Mouse (Mus musculus) liver, embryonic 16.5 days (tissue): ENCODE results near the gene Zfp90. TPM values are rescaled to one million over a fixed set of nuclear protein-coding genes. Genes with fewer than 3 reads are reported as not detected.
"Not testable (repeated sequence)": the region's sequence is repeated elsewhere in the genome, so short reads cannot be mapped to it uniquely, and the experiment has no call there.

Experiments
- ATAC-seq: fragments of 200-750 bp; cut with Nextera tagmentation; 2 replicates; pipeline ENCODE4 v1.8.0; 2017; ENCODE audit warnings: low read depth, mild to moderate bottlenecking, moderate number of reproducible peaks, moderate library complexity
- H3K27ac ChIP-seq: fragments of 300-500 bp; sonication (generic); 2 replicates; pipeline ENCODE4 v1.5.1; 2014; ENCODE audit warnings: mild to moderate bottlenecking, low read length
- H3K27me3 ChIP-seq: fragments of 300-500 bp; sonication (generic); 2 replicates; pipeline ENCODE4 v1.6.1; 2014; ENCODE audit warnings: low read depth, low read length, mixed read lengths; ENCODE audit not compliant: control insufficient read depth, insufficient read depth
- H3K36me3 ChIP-seq: fragments of 300-500 bp; sonication (generic); 2 replicates; pipeline ENCODE4 v1.6.1; 2014; ENCODE audit warnings: mild to moderate bottlenecking; ENCODE audit not compliant: control insufficient read depth, insufficient read depth
- H3K4me1 ChIP-seq: fragments of 300-500 bp; sonication (generic); 2 replicates; pipeline ENCODE4 v1.6.1; 2014; ENCODE audit warnings: low read depth, low read length, mixed read lengths; ENCODE audit not compliant: control insufficient read depth
- H3K4me2 ChIP-seq: fragments of 300-500 bp; sonication (generic); 2 replicates; pipeline ENCODE4 v1.6.1; 2014; ENCODE audit warnings: low read depth, low read length, mixed read lengths
- H3K4me3 ChIP-seq: fragments of 300-500 bp; sonication (generic); 2 replicates; pipeline ENCODE4 v1.5.1; 2014; ENCODE audit warnings: low read depth, mild to moderate bottlenecking, low read length
- H3K9ac ChIP-seq: fragments of 300-500 bp; sonication (generic); 2 replicates; pipeline ENCODE4 v1.6.1; 2014; ENCODE audit warnings: low read depth, low read length
- H3K9me3 ChIP-seq: fragments of 300-500 bp; sonication (generic); replicated peaks from 2 replicates; pipeline ENCODE4 v1.6.1; 2016; ENCODE audit warnings: low read length; ENCODE audit not compliant: control insufficient read depth
- WGBS: fragments of 180-500 bp; shearing (Covaris S2); extraction: QIAGEN DNeasy Blood & Tissue Kit; methylation state at CpG from one replicate; pipeline ENCODE4 v1.1.7; 2014; ENCODE audit not compliant: insufficient replicate concordance; 5-methylcytosine and 5-hydroxymethylcytosine counted together
- polyA plus RNA-seq: library from polyadenylated mRNA; unstranded; fragments of >200 nt; fragmentation: Nextera tagmentation; extraction: Ambion mirVana; gene quantifications from 2 replicates; pipeline ENCODE4 v1.2.1, GENCODE M21; 2015

Gene Zfp90
- polyA plus RNA-seq, 1 experiment from 2014 or later = 2.8 TPM

DNA sequence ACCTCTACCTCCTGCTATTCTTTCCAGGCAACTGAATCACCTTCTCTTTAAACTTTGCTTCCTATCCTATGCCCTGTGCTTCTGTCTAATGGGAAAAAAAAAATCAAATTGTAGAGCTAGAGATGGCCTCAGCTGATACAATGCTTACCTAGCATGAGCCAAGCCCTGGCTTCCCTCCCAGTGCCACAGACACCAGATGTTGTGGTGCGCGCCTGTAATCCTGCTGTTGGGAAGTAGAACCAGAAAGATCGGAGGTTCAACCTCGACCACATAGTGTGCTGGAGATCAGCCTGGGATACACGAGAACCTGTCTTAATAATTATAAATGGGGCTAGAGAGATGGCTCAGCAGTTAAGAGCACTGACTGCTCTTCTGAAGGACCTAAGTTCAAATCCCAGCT lies 2.6 kb downstream of the Zfp90 start:
- no peaks in the 10 kb centered on the region; the same call in 1 of the 2 replicates for H3K4me1 ChIP-seq
- H3K4me3 ChIP-seq = no peak overlapping the region
- H3K9ac ChIP-seq = no peak overlapping the region
- H3K27ac ChIP-seq = no peak overlapping the region
- peaks cover 18% of the 10 kb centered on the region for H3K36me3 ChIP-seq
- H3K9me3 ChIP-seq = no peaks in the 10 kb centered on the region
- H3K27me3 ChIP-seq = no peaks in the 10 kb centered on the region
- H3K4me2 ChIP-seq = no peak overlapping the region
- ATAC-seq = no peak
- 74% methylated on average over 5 of the region's 5 CpGs for WGBS

DNA sequence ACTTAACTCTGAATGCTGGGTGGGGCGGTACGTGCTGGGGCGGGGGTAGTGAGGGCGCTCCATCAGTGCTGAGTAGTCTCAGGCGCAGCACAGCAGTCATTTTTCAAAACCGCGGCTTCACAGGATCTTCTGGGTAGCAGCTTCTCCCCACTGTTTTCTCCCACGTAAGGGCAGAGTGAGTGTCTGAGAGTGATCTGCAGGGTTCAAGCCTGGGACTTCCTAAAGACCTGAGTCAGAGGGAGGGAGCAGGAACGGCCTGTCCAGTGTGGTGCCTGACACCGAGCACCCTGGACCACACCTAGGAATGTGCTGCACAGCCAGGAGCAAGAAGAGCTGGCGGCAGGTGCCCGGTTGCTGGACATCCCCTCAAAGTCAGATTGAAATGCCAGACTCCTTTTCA lies 16.0 kb downstream of the Zfp90 start:
- no peak overlapping the region for H3K4me2 ChIP-seq
- WGBS = 24% methylated on average over 12 of the region's 12 CpGs
- 0 out of 2 replicates have a peak, but pooled peaks cover under 1% of the 10 kb centered on the region for H3K9me3 ChIP-seq
- H3K9ac ChIP-seq = no peak overlapping the region
- no peak overlapping the region for H3K4me3 ChIP-seq
- peaks cover 4% of the 10 kb centered on the region for H3K27me3 ChIP-seq
- no peaks in the 10 kb centered on the region for H3K36me3 ChIP-seq
- no peak for ATAC-seq
- H3K27ac ChIP-seq = no peak overlapping the region
- H3K4me1 ChIP-seq = no peaks in the 10 kb centered on the region

DNA sequence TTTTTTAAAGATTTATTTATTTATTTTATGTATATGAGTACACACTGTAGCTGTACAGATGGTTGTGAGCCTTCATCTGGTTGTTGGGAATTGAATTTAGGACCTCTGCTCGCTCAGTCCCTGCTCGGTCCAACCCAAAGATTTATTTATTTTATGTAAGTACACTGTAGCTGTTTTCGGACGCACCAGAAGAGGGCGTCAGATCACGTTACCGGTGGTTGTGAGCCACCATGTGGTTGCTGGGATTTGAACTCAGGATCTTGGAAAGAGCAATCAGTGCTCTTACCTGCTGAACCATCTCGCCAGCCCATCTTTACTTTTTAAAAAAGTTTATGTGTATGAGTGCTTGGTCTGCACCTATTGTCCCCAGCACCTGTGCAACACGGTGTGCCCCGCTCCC lies 16.8 kb downstream of the Zfp90 start:
- H3K9me3 ChIP-seq, ATAC-seq, H3K27me3 ChIP-seq, H3K9ac ChIP-seq, H3K4me3 ChIP-seq, H3K36me3 ChIP-seq, H3K4me2 ChIP-seq, H3K27ac ChIP-seq, H3K4me1 ChIP-seq: not testable (repeated sequence)
- WGBS = 54% methylated on average over 10 of the region's 10 CpGs

DNA sequence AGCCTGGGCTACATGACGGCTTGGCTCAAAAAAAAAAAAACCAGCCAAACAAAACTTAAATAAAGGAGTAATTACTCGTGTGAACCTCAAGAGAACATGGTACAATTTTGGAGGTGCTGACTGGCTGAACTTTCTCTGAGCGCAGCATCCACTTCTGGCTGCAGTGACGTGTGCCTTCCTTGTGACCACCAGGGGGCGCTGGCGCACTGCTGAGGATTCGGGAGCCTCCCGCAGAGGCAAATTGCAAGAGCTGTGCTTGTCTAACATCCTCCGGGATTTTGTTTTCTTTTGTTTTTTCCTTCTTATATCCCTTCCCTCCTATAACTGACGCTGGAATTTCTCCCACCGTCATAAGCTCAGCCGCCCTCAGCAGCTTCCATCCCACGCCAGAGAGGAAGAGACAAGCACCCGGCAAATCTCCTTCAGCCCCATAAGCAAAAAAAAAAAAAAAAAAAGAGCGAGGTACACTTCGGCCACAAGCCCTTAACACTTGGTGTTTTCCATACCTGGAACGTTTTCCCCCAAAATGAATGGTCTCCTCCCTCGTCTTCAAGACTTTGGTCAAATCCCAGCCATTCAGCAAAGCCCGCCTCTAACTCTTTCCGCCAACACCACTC lies 17.9 kb downstream of the Zfp90 start:
- Histone ChIP-seq H3K9me3 (no peaks in the 10 kb centered on the region), H3K4me3 (no peak overlapping the region), H3K27me3 (peaks cover 4% of the 10 kb centered on the region), H3K27ac (no peak overlapping the region), H3K4me1 (no peaks in the 10 kb centered on the region), H3K36me3 (no peaks in the 10 kb centered on the region), H3K4me2 (no peak overlapping the region), H3K9ac (no peak overlapping the region)
- 10% methylated on average over 20 of the region's 20 CpGs for WGBS
- ATAC-seq = no peak

DNA sequence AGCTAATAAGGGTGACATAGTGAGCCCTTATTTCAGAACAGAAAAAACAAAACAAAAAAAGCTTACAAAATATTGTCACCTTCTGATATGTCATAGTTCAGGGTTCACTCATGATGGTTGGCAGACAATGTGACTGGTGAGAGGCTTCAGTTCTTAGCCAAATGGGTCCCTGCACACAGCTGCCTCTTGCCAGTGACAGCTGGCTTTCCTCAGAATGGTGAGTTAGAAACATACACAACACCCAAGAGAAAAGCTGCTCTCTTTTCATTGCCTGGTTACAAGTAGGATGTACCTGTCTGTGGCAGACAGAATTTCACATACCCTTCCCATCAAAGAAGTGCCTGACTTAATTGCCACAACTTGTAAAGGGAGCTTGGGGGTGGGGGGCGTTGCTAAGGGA lies 18.5 kb downstream of the Zfp90 start:
- 22% methylated on average over 1 of the region's 1 CpGs for WGBS
- no peak overlapping the region for H3K9ac ChIP-seq
- peaks cover 4% of the 10 kb centered on the region for H3K27me3 ChIP-seq
- no peaks in the 10 kb centered on the region for H3K9me3 ChIP-seq
- ATAC-seq = no peak
- no peak overlapping the region for H3K4me3 ChIP-seq
- no peaks in the 10 kb centered on the region for H3K4me1 ChIP-seq
- no peak overlapping the region for H3K4me2 ChIP-seq
- H3K36me3 ChIP-seq = no peaks in the 10 kb centered on the region
- no peak overlapping the region for H3K27ac ChIP-seq

DNA sequence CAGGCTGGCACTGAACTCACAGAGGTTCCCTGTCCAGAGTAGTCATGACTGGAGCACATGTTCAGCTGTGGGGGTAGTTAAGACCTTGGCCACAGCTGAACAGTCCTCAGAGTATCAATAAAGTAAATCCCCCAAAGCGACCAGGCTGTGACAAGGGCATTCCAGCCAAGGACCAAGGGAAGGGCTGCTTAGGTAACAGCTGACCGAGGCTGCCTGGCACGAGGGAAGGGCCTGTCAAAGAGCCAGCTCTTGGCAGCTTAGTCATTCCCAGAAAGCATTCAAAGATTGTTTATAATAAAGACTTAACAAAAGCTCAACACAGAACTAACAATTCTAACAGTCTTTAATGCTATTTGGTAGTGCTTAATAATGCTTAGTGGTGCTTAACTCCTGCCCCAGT lies 22.7 kb downstream of the Zfp90 start:
- H3K4me2 ChIP-seq = no peak overlapping the region
- no peak overlapping the region for H3K9ac ChIP-seq
- no peak overlapping the region for H3K27ac ChIP-seq
- ATAC-seq = no peak
- H3K4me1 ChIP-seq = no peaks in the 10 kb centered on the region
- 71% methylated on average over 3 of the region's 3 CpGs for WGBS
- no peaks in the 10 kb centered on the region for H3K36me3 ChIP-seq
- H3K27me3 ChIP-seq = no peaks in the 10 kb centered on the region; the same call in 1 of the 2 replicates
- no peaks in the 10 kb centered on the region for H3K9me3 ChIP-seq
- H3K4me3 ChIP-seq = no peak overlapping the region

DNA sequence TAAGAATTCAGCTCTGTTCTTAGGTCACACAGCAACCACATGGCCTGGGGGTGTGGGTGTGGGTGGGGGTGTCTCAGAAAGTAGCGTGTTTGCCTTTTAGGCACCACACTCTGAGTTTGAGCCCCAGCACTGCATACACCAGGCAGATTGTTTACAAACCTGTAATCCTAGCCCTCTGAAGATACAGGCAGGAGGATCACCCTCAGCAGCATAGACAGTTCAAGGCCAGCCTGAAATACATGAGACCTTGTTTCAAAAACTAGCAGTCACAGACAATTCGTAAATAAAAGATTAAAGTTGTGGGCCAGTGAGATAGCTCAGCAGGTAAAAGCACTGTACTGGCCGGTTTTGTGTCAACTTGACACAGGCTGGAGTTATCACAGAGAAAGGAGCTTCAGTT lies 25.0 kb downstream of the Zfp90 start:
- Histone ChIP-seq H3K4me3 (no peak overlapping the region), H3K27ac (no peak overlapping the region)
- WGBS = 65% methylated on average over 3 of the region's 3 CpGs

DNA sequence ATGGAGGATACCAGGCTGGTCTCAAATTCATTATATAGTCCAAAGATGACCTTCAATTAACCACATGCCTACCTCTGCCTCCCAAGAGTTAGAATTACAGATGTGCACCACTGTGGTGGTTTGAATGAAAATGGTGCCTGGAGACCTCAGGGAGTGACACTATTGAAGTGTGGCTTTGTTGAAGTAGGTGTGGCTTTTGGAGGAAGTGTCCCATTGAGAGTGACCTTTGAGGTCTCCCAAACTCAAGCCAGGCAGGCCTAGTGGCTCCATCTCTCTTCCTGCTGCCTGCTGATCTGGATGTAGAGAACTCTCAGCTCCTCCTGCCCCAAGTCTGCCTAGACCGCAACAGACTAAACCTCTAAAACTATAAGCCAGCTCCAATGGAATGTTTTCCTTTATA lies 27.6 kb downstream of the Zfp90 start:
- ATAC-seq = no peak
- Histone ChIP-seq H3K4me3 (no peak overlapping the region), H3K4me1 (no peaks in the 10 kb centered on the region), H3K9ac (no peak overlapping the region), H3K4me2 (no peak overlapping the region), H3K9me3 (no peaks in the 10 kb centered on the region), H3K27me3 (no peaks in the 10 kb centered on the region), H3K27ac (no peak overlapping the region), H3K36me3 (no peaks in the 10 kb centered on the region)
- WGBS = 81% methylated on average over 1 of the region's 1 CpGs

More for the DNA sequence above, 25.0 kb downstream of the Zfp90 start:
- H3K9me3 ChIP-seq = no peaks in the 10 kb centered on the region
- ATAC-seq = no peak
- no peak overlapping the region for H3K9ac ChIP-seq
- no peak overlapping the region for H3K4me2 ChIP-seq
- no peaks in the 10 kb centered on the region for H3K27me3 ChIP-seq
- no peaks in the 10 kb centered on the region for H3K4me1 ChIP-seq
- H3K36me3 ChIP-seq = no peaks in the 10 kb centered on the region

DNA sequence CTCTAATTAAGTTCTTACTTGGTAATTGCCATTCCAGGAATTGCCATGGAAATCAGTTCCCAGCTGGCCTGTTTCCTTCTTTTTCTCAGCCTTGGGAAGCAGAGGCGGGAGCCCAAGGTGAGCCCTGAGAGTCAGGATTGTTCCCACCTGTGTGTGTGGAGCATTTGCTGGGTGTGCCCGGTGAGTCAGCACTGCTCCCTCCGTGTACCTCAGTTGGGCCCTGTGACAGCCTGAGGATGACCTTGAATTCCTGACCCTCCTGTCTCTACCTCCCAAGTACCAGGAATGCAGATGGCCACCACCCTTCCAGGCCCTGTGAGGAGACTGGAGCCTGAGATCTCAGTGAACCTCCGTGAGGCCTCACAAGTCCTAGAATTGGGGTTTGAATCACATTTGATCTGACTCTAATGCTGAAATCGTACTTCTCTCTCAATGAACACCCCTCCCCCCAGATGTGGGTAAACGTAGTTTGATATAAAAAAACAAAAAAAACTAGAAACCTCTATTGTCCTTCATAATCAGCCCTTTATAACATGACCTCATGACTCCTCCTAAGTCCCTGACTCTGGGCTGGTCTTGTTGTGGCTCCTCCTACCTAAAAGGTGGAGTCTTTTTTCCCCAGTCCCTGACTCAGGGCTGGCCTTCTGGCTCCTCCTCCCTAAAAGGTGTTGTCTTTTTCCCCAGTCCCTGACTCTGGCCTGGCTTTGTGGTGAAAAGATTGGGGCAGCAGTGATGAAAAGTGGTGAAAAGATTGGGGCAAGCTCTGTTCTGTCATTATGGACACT lies 36.4 kb downstream of the Zfp90 start:
- Histone ChIP-seq H3K9ac (no peak overlapping the region), H3K36me3 (no peaks in the 10 kb centered on the region), H3K27ac (no peak overlapping the region), H3K4me1 (no peaks in the 10 kb centered on the region), H3K4me2 (no peak overlapping the region), H3K4me3 (no peak overlapping the region), H3K27me3 (no peaks in the 10 kb centered on the region), H3K9me3 (no peaks in the 10 kb centered on the region)
- ATAC-seq = no peak
- 54% methylated on average over 6 of the region's 6 CpGs for WGBS
